Mouse (Mus musculus) E14TG2a.4 (cell line): ENCODE results near the gene Tubgcp6.

Source experiments
- CTCF ChIP-seq: conservative IDR thresholded peaks from 2 replicates; pipeline ENCODE4 v1.5.1; 2014; ENCODE audit warnings: low read length
- NANOG ChIP-seq: IDR thresholded peaks from 2 replicates; pipeline ENCODE4 v1.6.1; 2014; ENCODE audit warnings: borderline replicate concordance, low read length, mixed read lengths
- POU5F1 ChIP-seq: IDR thresholded peaks from 2 replicates; pipeline ENCODE4 v1.6.1; 2014; ENCODE audit warnings: low read length, borderline replicate concordance

- TF ChIP-seq CTCF, result no peak
- no peak for TF ChIP-seq POU5F1
- no peak for TF ChIP-seq NANOG
These were observed 4.5 kb upstream of the Tubgcp6 start for GRCm38 (mm10) chr15:89127364-89127940.
